ENCODE assay signal across 7 mouse cellular contexts in the genomic region with DNA sequence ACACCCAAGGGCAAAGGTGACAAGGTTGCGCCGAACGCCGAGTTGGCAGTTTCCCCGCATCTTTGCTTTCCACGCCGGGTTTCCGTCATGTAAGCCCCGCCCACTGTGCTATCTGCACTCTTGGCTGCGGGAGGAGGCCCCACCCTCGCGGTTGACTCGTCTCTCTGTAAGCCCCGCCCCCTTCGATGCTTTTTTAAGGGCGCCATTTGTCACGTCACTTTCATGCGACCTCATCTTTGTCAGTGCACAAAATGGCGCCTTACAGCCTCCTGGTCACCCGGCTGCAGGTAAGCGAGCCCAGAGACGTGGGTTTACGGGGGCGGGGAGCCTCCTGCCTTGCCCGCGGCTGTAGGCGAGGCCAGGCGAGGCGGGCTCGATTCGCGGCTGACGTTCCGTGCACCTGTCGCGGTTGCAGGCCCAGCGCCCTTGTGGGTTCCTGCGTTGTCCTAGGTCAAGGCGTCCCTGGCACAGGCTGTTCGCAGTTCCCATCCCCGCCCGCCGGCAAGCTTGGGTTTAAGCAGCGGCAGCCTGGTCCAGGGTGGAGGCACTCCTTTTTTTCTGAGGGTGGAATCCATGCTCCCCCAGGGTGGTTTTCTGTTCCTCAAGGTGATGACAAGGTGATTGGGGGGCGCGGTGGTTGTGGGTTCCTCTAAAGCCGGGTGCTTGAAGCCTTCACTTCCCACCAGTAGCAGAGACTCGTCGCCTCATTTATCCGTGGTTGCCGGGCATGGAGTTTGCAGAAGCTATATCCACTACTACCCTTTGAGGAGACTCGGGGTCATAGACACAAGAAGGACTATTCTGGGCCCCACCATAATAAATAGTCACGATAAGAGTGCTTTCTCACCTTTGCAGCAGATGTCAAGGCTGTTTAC. TPM values are rescaled to one million over a fixed set of nuclear protein-coding genes. Genes with fewer than 3 reads are reported as not detected.
DNase-seq lines count a peak whose midpoint lies in the region; ATAC-seq lines count a peak whose summit lies in the region.

A gene (plus strand): TSS at position 48 of the 875 bp plus-strand sequence.

- H3K27me3 ChIP-seq in embryonic facial prominence, embryonic 10.5 days (replicated peaks; ENCODE audit: low read depth, poor library complexity, severe bottlenecking): no peaks in the 10 kb centered on the region
- H3K27me3 ChIP-seq in limb, embryonic 10.5 days (ENCODE audit: low read depth, poor library complexity, severe bottlenecking): no peaks in the 10 kb centered on the region
- no peaks in the 10 kb centered on the region for H3K27me3 ChIP-seq in midbrain, embryonic 13.5 days

- peak within 1 kb of the TSS; percentile 95 for H3K27ac ChIP-seq in embryonic facial prominence, embryonic 10.5 days (replicated peaks)
- H3K27ac ChIP-seq in limb, embryonic 10.5 days: peak within 1 kb of the TSS; percentile 95
- H3K27ac ChIP-seq in midbrain, embryonic 13.5 days: peak within 1 kb of the TSS; percentile 97

- ATAC-seq in midbrain, embryonic 13.5 days: peak; percentile 84

- under 1% methylated on average over 53 of the region's 53 CpGs for WGBS in embryonic facial prominence, embryonic 10.5 days
- WGBS in limb, embryonic 10.5 days: under 1% methylated on average over 53 of the region's 53 CpGs
- under 1% methylated on average over 53 of the region's 53 CpGs for WGBS in midbrain, embryonic 13.5 days

- H3K9ac ChIP-seq in midbrain, embryonic 13.5 days (replicated peaks): peak within 1 kb of the TSS; percentile 88

- peaks cover 37% of the 10 kb centered on the region for H3K36me3 ChIP-seq in embryonic facial prominence, embryonic 10.5 days (replicated peaks)
- peaks cover 39% of the 10 kb centered on the region for H3K36me3 ChIP-seq in limb, embryonic 10.5 days
- H3K36me3 ChIP-seq in midbrain, embryonic 13.5 days: peaks cover 32% of the 10 kb centered on the region

- DNase-seq in adrenal gland, postnatal 10 days: peak; percentile 99
- DNase-seq in embryonic facial prominence, embryonic 10.5 days (ENCODE audit: low spot score): peak; percentile 97
- DNase-seq in gonadal fat pad, adult 2 months (ENCODE audit: low read depth): peak; percentile 90
- DNase-seq in kidney, adult 11 months: peak; percentile 99
- peak; percentile 97 for DNase-seq in limb, embryonic 10.5 days (ENCODE audit: low spot score)
- peak; percentile 99 for DNase-seq in spleen, adult 12 weeks (ENCODE audit: low spot score)

- H3K9me3 ChIP-seq in embryonic facial prominence, embryonic 10.5 days: no peaks in the 10 kb centered on the region
- H3K9me3 ChIP-seq in limb, embryonic 10.5 days (replicated peaks): no peaks in the 10 kb centered on the region
- no peaks in the 10 kb centered on the region for H3K9me3 ChIP-seq in midbrain, embryonic 13.5 days

- peak within 1 kb of the TSS; percentile 93 for H3K4me2 ChIP-seq in midbrain, embryonic 13.5 days (replicated peaks)

- H3K4me3 ChIP-seq in embryonic facial prominence, embryonic 10.5 days: peak within 1 kb of the TSS; percentile 99
- peak within 1 kb of the TSS; percentile 99 for H3K4me3 ChIP-seq in limb, embryonic 10.5 days
- H3K4me3 ChIP-seq in midbrain, embryonic 13.5 days (replicated peaks): peak within 1 kb of the TSS; percentile 98

- H3K4me1 ChIP-seq in embryonic facial prominence, embryonic 10.5 days: peaks cover 15% of the 10 kb centered on the region
- H3K4me1 ChIP-seq in limb, embryonic 10.5 days: peaks cover 13% of the 10 kb centered on the region
- H3K4me1 ChIP-seq in midbrain, embryonic 13.5 days (replicated peaks): peaks cover 27% of the 10 kb centered on the region

RNA-seq across cellular contexts. Expression of the gene that starts here (rescaled TPM):
- 1,000 to 10,000 TPM; 2,299 to 2,557 TPM for total RNA-seq in adrenal gland, postnatal 10 days (2021)
- 153 TPM in 2 replicates for polyA plus RNA-seq in embryonic facial prominence, embryonic 10.5 days (2016; fragmentation: Nextera tagmentation; extraction: Ambion mirVana)
- polyA plus RNA-seq in gonadal fat pad, adult 2 months (2012; rRNA removed): 305 and 314 TPM in 2 replicates
- 170 and 172 TPM in 2 replicates for polyA plus RNA-seq in limb, embryonic 10.5 days (2016; fragmentation: Nextera tagmentation; extraction: Ambion mirVana)
- 220 and 221 TPM in 2 replicates for polyA plus RNA-seq in midbrain, embryonic 13.5 days (2015; fragmentation: Nextera tagmentation; extraction: Ambion mirVana)

Comparison
In these comparisons a context has a peak if more than half of its experiments do, and no peak if none do; other contexts are left out.
1. Peak in every context shown above with its lines: DNase-seq, ATAC-seq, H3K4me3 ChIP-seq and H3K27ac ChIP-seq.